Mouse (Mus musculus) stomach, postnatal 0 days (tissue): ENCODE results near the gene Zfp286.

ENCODE experiments used
- CTCF ChIP-seq: IDR thresholded peaks from 2 replicates; pipeline ENCODE4 v1.5.1; 2016; ENCODE audit warnings: antibody characterized with exemption, low read depth, mild to moderate bottlenecking, moderate library complexity
- EP300 ChIP-seq: optimal IDR thresholded peaks from 2 replicates; pipeline ENCODE3; 2016; ENCODE audit warnings: antibody characterized with exemption

DNA sequence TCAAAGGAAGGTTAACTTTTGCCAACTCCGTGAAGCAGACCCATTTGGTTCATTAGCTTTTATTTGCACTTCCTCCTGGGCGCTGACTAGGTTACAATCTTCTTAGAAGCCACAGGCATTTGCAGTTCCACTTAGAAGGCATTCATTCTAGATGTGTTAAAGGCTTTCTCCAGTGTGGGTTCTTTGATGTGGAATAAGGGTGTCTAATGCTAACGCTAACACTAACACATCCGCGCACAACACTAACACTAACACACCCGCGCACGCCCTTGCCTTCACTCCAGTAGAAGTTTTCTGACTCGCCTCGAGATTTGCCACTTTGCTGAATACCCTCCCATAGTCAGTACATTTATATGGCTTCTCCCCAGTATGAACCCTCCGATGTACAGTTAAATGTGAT lies 37.1 kb downstream of the Zfp286 start:
- no peak for TF ChIP-seq EP300
- TF ChIP-seq CTCF: no peak
